Mouse (Mus musculus): ENCODE data around the gene Acta1. TPM values are rescaled to one million over a fixed set of nuclear protein-coding genes. Genes with fewer than 3 reads are reported as not detected.

The Acta1 gene
- total RNA-seq (2021), result 100 to 1,000 TPM; 284 to 359 TPM
- long read RNA-seq, experiment 1, transcript Acta1-201 (7 exons, 1,446 nt), result major isoform, 744 of 776 reads
- long read RNA-seq, experiment 1, partial matches to known transcripts, result 25 of 776 reads
- long read RNA-seq, experiment 1, other reads (novel, unspliced or antisense), result 7 of 776 reads
- long read RNA-seq, experiment 2, transcript Acta1-201 (7 exons, 1,446 nt), result major isoform, 493 of 525 reads
- long read RNA-seq, experiment 2, partial matches to known transcripts, result 26 of 525 reads
- long read RNA-seq, experiment 2, other reads (novel, unspliced or antisense), result 6 of 525 reads

- intact Hi-C loops (cut with DNase I), result no loop called here
- DNase-seq, result peak in 1 of 2 experiments; percentile 5
Observed at GRCm38 (mm10) chr8:123894502-123895097, at the start of gene Acta1. Gene Acta1 (minus strand): TSS chr8:123894751.

GRCm38 (mm10) chr8:123929026-123929425, 34.5 kb upstream of the Acta1 start:
- intact Hi-C loops (cut with DNase I), result loop anchor here (5.0 kb wide), 1 partner anchor 418 kb away; no protein-coding TSS in a partner anchor
- no peak for DNase-seq

GRCm38 (mm10) chr8:123925671-123926070, 31.1 kb upstream of the Acta1 start:
- intact Hi-C loops (cut with DNase I), result loop anchor here (5.0 kb wide), 1 partner anchor 422 kb away; no protein-coding TSS in a partner anchor
- no peak for DNase-seq

- DNase-seq, result peak; percentile 76 to 83
- intact Hi-C loops (cut with DNase I), result loop anchor here (1.0 to 5.0 kb wide), 2 partner anchors 134 to 423 kb away; no protein-coding TSS in a partner anchor
Observed at GRCm38 (mm10) chr8:123924719-123925118, 30.2 kb upstream of the Acta1 start.

GRCm38 (mm10) chr8:123914635-123915034, 20.1 kb upstream of the Acta1 start:
- intact Hi-C loops (cut with DNase I), result no loop called here
- no peak for DNase-seq

- no peak for DNase-seq
- intact Hi-C loops (cut with DNase I), result no loop called here
Observed at GRCm38 (mm10) chr8:123912265-123912664, 17.7 kb upstream of the Acta1 start.

GRCm38 (mm10) chr8:123907604-123908003, 13.1 kb upstream of the Acta1 start:
- intact Hi-C loops (cut with DNase I), result loop anchor here (5.0 kb wide), 1 partner anchor 115 kb away; no protein-coding TSS in a partner anchor
- DNase-seq, result no peak

GRCm38 (mm10) chr8:123902653-123903052, 8.1 kb upstream of the Acta1 start:
- no peak for DNase-seq
- intact Hi-C loops (cut with DNase I), result no loop called here

- peak in 1 of 2 experiments; percentile 8 for DNase-seq
- intact Hi-C loops (cut with DNase I), result no loop called here
Observed at GRCm38 (mm10) chr8:123899366-123899765, 4.8 kb upstream of the Acta1 start.

- intact Hi-C loops (cut with DNase I), result no loop called here
- DNase-seq, result no peak
Observed at GRCm38 (mm10) chr8:123898576-123898975, 4.0 kb upstream of the Acta1 start.

GRCm38 (mm10) chr8:123896774-123897173, 2.2 kb upstream of the Acta1 start:
- intact Hi-C loops (cut with DNase I), result no loop called here
- DNase-seq, result no peak

GRCm38 (mm10) chr8:123896366-123896761, 1.8 kb upstream of the Acta1 start:
- no peak for DNase-seq
- intact Hi-C loops (cut with DNase I), result no loop called here

- DNase-seq, result no peak
- intact Hi-C loops (cut with DNase I), result no loop called here
Observed at GRCm38 (mm10) chr8:123895680-123896365, 1.3 kb upstream of the Acta1 start.

- DNase-seq, result no peak
- intact Hi-C loops (cut with DNase I), result no loop called here
Observed at GRCm38 (mm10) chr8:123895230-123895629, 679 bp upstream of the Acta1 start.

GRCm38 (mm10) chr8:123893413-123893812, 1.1 kb downstream of the Acta1 start:
- no peak for DNase-seq
- intact Hi-C loops (cut with DNase I), result no loop called here

- no peak for DNase-seq
- intact Hi-C loops (cut with DNase I), result no loop called here
Observed at GRCm38 (mm10) chr8:123892586-123893155, 1.9 kb downstream of the Acta1 start.

- intact Hi-C loops (cut with DNase I), result no loop called here
- no peak for DNase-seq
Observed at GRCm38 (mm10) chr8:123891883-123892585, 2.5 kb downstream of the Acta1 start.

- DNase-seq, result peak; percentile 58 to 77
- intact Hi-C loops (cut with DNase I), result no loop called here
Observed at GRCm38 (mm10) chr8:123891271-123891670, 3.3 kb downstream of the Acta1 start.

GRCm38 (mm10) chr8:123889797-123890196, 4.8 kb downstream of the Acta1 start:
- intact Hi-C loops (cut with DNase I), result no loop called here
- DNase-seq, result no peak

GRCm38 (mm10) chr8:123887956-123888355, 6.6 kb downstream of the Acta1 start:
- intact Hi-C loops (cut with DNase I), result no loop called here
- DNase-seq, result no peak
